Mouse (Mus musculus) WW6 (cell line): ENCODE results near the gene Tet3.

Experiments
- DNase-seq: peaks from one replicate; pipeline ENCODE4 v3.0.0-alpha.2; 2013; ENCODE audit warnings: low read depth, low spot score

Gene Tet3

DNA sequence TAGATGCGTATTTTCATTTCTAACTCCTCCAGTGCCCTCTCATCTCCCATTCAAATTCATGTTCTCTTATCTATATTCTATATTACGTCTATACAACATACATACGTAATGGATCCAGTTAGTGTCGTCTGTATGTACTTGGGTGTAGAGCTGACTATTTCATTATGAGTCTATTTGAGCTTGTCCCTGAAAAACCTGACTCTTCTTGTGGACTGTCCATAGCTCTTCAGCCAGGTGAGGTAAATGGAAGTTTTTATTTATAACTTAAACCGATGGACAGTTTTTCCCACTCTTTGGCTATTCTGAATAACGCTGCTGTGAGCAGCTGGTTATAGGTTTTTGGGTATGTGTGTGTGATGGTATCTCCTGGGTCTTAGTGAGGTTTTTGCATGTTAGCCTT, 132.1 kb downstream of the Tet3 start:
- DNase-seq: no peak

DNA sequence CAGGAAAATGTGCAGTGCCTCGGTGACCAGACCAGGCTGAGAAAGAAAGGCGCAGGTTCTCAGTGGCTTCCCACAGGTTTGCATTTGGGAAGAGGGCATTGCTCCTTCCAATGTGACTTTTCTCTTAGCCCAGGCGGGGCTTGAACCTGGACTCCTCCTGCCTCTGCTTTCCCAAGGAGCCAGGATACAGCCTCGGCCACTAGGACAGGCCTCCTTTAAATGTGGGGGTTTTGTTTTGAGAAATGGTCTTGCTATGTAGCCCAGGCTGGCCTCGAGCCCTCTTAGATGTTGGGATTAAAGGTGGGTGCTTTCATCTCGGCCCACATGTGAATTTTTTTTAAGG, 132.5 kb downstream of the Tet3 start:
- DNase-seq: no peak

- DNase-seq: peak; percentile 85
These were observed 133.1 kb downstream of the Tet3 start, which contains the start of the genes Mthfd2 and Mob1a for GRCm38 (mm10) chr6:83325525-83326393. TSS of gene Mthfd2 (minus strand) at chr6:83325908. TSS of gene Mob1a (plus strand) at chr6:83326016.

DNA sequence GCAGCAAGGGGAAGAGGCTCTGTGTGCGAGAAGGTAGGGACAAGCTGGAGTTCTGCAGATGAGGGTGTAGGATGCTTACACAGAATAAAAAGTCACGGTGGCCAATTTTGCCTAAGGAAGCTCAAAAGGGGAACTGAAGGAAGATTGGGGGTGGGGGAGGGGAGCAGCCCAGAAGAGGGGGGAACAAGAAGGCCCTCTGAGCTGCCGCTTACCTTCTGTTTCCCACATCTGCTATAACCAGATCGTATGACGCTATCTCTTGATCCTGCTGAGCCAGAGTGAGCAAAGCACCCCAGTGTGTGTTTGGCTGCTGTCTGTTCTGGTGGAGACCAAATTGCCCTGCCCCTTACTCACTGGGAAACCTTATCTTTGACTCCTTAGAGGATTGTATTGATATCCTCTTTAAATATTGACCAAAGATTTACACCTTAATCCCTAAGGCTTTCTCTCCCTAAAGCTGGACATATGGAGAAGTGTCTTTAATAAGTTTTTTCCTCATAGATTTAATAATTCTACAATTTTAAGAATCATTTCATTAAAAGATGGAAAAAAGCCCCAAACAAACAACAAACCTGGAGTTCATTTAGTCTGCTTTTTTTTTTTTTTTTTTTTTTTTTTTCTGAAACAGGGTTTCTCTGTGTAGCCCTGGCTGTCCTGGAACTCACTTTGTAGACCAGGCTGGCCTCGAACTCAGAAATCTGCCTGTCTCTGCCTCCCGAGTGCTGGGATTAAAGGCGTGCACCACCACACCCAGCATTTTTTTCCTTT, 135.0 kb downstream of the Tet3 start:
- no peak for DNase-seq

DNA sequence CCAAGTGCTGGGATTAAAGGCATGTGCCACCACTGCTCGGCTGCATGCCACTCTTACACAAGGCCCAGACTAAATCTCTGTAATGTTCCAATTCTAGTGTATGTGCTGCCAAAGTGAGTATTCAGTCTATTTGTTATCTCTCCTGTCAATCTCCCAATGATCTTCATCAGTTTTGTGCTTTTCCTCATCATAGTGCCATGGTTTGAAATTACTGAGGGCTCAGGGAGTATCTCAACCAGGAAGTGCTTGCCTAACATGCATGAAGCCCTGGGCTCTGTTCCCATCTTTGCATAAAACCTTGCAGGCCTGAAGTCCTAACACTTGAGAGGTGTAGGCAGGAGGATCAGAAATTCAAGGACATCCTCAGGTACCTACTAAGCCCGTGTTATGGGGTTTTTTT, 136.1 kb downstream of the Tet3 start:
- DNase-seq: no peak

GRCm38 (mm10) chr6:83321927-83322326, 137.0 kb downstream of the Tet3 start:
- DNase-seq: no peak

DNA sequence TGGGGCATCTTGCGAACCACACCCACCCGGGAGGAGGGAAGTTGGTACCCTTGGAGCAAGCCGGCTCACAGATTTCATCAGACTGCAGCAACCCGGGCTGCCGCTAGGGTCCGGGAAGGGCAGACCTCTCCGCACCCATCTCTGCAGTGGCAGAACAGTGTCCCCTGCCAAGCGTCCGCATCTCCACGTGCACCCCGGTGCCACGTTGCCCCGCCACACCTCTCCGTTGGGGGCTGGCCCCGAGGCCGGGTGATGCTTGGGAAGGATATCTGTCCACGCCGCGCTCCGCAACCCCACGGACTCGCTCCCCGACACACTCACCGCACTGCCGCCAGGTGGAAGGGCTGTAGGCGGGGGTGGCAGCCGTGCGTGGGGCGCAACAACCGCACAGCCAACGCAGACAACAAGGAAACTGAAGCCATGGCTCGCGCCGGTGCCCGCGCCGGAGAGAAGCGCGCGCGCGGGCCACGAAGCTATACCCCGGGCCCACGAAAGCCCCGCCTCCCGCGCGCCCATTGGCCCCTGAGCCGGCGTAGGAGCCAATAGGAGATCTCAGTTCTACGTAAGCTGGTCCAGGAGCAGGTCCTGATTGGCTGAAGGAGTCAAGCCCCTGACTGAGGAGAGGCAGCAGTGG, 141.7 kb downstream of the Tet3 start:
- peak; percentile 71 for DNase-seq

DNA sequence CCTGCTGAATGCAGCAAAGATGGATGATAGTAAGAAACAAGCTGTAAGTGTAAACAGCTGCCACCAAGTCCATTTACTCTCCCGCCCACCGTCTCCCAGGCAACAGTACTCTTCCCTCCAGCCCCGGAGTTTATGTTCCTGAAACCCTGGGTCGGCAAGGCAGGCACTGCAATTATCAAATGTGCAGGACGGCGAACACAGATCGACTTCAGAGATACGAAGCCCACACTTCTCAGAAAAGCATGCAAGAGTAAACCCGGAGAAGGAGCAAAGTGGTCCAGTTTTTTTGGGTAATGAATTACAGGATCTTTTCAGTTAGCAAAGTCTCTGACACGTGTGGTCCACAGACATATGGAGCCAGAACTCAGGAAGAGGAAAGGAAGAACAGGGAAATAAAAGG, 142.9 kb downstream of the Tet3 start:
- no peak for DNase-seq

DNA sequence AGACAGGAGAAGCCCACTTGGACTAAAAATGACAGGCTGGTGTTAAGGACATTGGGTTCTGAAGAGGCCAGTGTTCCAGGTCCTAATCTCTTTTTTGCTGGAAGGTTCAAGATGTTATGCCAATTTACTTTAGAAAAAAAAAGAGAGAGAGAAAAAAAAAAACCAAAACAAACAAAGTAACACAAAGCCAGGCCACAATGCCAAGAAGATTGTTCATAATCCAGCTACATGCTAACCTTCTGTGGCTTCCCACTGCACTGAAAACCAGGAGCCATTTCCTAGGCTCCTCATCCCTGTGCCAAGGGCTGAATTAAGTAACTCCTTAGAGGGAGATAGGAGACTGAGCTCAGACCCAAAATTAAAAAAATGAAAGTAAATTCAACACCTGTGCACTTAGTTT, 143.6 kb downstream of the Tet3 start:
- no peak for DNase-seq

- no peak for DNase-seq
These were observed 146.4 kb downstream of the Tet3 start for GRCm38 (mm10) chr6:83312514-83312913.
